Mouse (Mus musculus) T-helper 17 cell (primary cell): ENCODE data around the gene Prok1.

Source experiments
- in situ Hi-C, 2 experiments: fragments of 300-600 bp; cut with MboI, MseI; formaldehyde crosslinking; loops; 1 replicate in 1 of 2; 2 replicates in 1 of 2; pipeline ENCODE4 v1.15.1; 2025; ENCODE audit warnings: high pct_unique_total_duplicates in 2 of 2

Gene Prok1

GRCm38 (mm10) chr3:107238471-107238980 is 981 bp downstream of the Prok1 start:
- in situ Hi-C loops: loop anchor here (5.0 to 10.0 kb wide), 3 partner anchors 229 to 326 kb away; no protein-coding TSS in a partner anchor

GRCm38 (mm10) chr3:107238051-107238450 is 1.5 kb downstream of the Prok1 start:
- in situ Hi-C loops: loop anchor here (5.0 to 10.0 kb wide), 3 partner anchors 229 to 327 kb away; no protein-coding TSS in a partner anchor

GRCm38 (mm10) chr3:107233945-107234344 is 5.6 kb downstream of the Prok1 start:
- in situ Hi-C loops: loop anchor here (5.0 to 10.0 kb wide), 2 partner anchors 331 to 343 kb away; no protein-coding TSS in a partner anchor

- in situ Hi-C loops: loop anchor here (5.0 to 10.0 kb wide), 2 partner anchors 331 to 344 kb away; no protein-coding TSS in a partner anchor
Measured at GRCm38 (mm10) chr3:107233351-107233813, 6.1 kb downstream of the Prok1 start.

GRCm38 (mm10) chr3:107231202-107231601 is 8.3 kb downstream of the Prok1 start:
- in situ Hi-C loops: loop anchor here (5.0 to 10.0 kb wide), 2 partner anchors 334 to 346 kb away; no protein-coding TSS in a partner anchor

GRCm38 (mm10) chr3:107230527-107230926 is 9.0 kb downstream of the Prok1 start, which contains the start of gene A630076J17Rik:
A630076J17Rik (plus strand) TSS chr3:107230614.
- in situ Hi-C loops: loop anchor here (5.0 to 10.0 kb wide), 2 partner anchors 334 to 347 kb away; no protein-coding TSS in a partner anchor

GRCm38 (mm10) chr3:107229822-107230221 is 9.7 kb downstream of the Prok1 start:
- in situ Hi-C loops: loop anchor here (5.0 to 10.0 kb wide), 2 partner anchors 335 to 347 kb away; no protein-coding TSS in a partner anchor

GRCm38 (mm10) chr3:107229221-107229620 is 10.3 kb downstream of the Prok1 start:
- in situ Hi-C loops: no loop called here

GRCm38 (mm10) chr3:107225820-107226219 is 13.7 kb downstream of the Prok1 start:
- in situ Hi-C loops: no loop called here

GRCm38 (mm10) chr3:107223230-107223629 is 16.3 kb downstream of the Prok1 start:
- in situ Hi-C loops: no loop called here

GRCm38 (mm10) chr3:107221608-107222007 is 17.9 kb downstream of the Prok1 start, which contains the start of gene Cym:
Cym (minus strand) TSS chr3:107221732.
- in situ Hi-C loops: no loop called here

- in situ Hi-C loops: no loop called here
Measured at GRCm38 (mm10) chr3:107218572-107218971, 20.9 kb downstream of the Prok1 start.

- in situ Hi-C loops: no loop called here
Measured at GRCm38 (mm10) chr3:107217101-107217480, 22.4 kb downstream of the Prok1 start.

GRCm38 (mm10) chr3:107216400-107217100 is 23.0 kb downstream of the Prok1 start:
- in situ Hi-C loops: no loop called here

GRCm38 (mm10) chr3:107214606-107215005 is 24.9 kb downstream of the Prok1 start:
- in situ Hi-C loops: no loop called here

GRCm38 (mm10) chr3:107207625-107208253 is 31.8 kb downstream of the Prok1 start:
- in situ Hi-C loops: loop anchor here in 1 of 2 experiments (5.0 kb wide), 1 partner anchor 65 kb away; no protein-coding TSS in a partner anchor

GRCm38 (mm10) chr3:107206490-107207150 is 32.9 kb downstream of the Prok1 start:
- in situ Hi-C loops: loop anchor here in 1 of 2 experiments (5.0 kb wide), 1 partner anchor 66 kb away; no protein-coding TSS in a partner anchor

GRCm38 (mm10) chr3:107205994-107206393 is 33.5 kb downstream of the Prok1 start:
- in situ Hi-C loops: loop anchor here in 1 of 2 experiments (5.0 kb wide), 1 partner anchor 66 kb away; no protein-coding TSS in a partner anchor

- in situ Hi-C loops: loop anchor here in 1 of 2 experiments (5.0 kb wide), 1 partner anchor 67 kb away; no protein-coding TSS in a partner anchor
Measured at GRCm38 (mm10) chr3:107205170-107205569, 34.3 kb downstream of the Prok1 start.

GRCm38 (mm10) chr3:107204413-107204812 is 35.1 kb downstream of the Prok1 start:
- in situ Hi-C loops: no loop called here
